Mouse (Mus musculus) lung, postnatal 25 days (tissue): ENCODE measurements at regions not wholly inside any gene's neighbourhood (a gene's known extent, or its start where the extent isn't known, plus 50 kb on each side); places are given as distances from the start of the nearest gene placed in this dataset.

Source experiments
- DNase-seq: peaks from one replicate; pipeline ENCODE4 v3.0.0; 2022; ENCODE audit warnings: low spot score

- no peak for DNase-seq
Observed at GRCm38 (mm10) chr3:63542638-63543408, 59.1 kb upstream of the Gm34302 start.

GRCm38 (mm10) chr3:63538881-63539280 is 55.2 kb upstream of the Gm34302 start:
- DNase-seq: no peak

- no peak for DNase-seq
Observed at GRCm38 (mm10) chr3:63534141-63534540, 50.5 kb upstream of the Gm34302 start.
